Mouse (Mus musculus) heart, postnatal 0 days (tissue): ENCODE data around the gene Phf7.

Source experiments
- CTCF ChIP-seq: IDR thresholded peaks from 2 replicates; pipeline ENCODE4 v1.5.1; 2016; ENCODE audit warnings: antibody characterized with exemption, control low read depth, low read depth
- EP300 ChIP-seq: IDR thresholded peaks from 2 replicates; pipeline ENCODE4 v1.6.1; 2016; ENCODE audit warnings: antibody characterized with exemption, low read depth

- TF ChIP-seq EP300, result peak; percentile 80; the same call in 1 of the 2 replicates
- no peak for TF ChIP-seq CTCF
Observed at GRCm38 (mm10) chr14:31194891-31195513, 56.1 kb downstream of the Phf7 start.
